Mouse (Mus musculus): ENCODE measurements around the gene Gp1ba.
A peak's percentile ranks its signal among the peaks of the same experiment; 100 is the strongest.

DNA sequence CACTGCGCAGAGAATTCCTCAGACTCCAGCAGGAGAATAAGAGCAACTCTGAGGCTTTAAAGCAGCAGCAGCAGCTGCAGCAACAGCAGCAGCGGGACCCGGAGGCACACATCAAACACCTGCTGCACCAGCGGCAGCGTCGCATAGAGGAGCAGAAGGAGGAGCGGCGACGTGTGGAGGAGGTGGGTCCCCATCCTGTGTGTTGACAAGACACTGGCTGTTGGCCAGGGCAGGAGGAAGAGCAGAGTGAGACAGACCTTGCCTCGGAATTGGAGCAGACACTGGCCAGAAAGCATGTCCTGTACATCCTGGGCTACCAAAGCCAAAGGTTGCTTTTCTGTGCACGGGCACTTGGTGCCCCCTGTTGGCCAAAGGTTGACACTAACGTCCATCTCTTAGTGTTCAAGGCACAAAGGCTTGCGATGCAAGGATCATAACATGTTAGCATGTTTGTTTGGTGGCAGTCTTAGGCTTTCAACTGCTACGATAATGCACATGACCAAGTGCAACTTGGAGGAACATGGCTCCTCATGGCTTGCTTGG, 33.8 kb upstream of the Gp1ba start:
- TF ChIP-seq CTCF (IDR thresholded peaks at IDR 0.05; ENCODE audit: low read depth, low read length), result peak; percentile 87
- TF ChIP-seq GATA2 (IDR thresholded peaks at IDR 0.05; ENCODE audit: borderline replicate concordance, low read depth, low read length), result no peak
- no peak for TF ChIP-seq GATA1 (IDR thresholded peaks at IDR 0.05; ENCODE audit: borderline replicate concordance, low read length)
- TF ChIP-seq POLR2AphosphoS5 (IDR thresholded peaks at IDR 0.05; ENCODE audit: insufficient replicate concordance, low read depth, low read length), result no peak
- TF ChIP-seq TAL1 (conservative IDR thresholded peaks at IDR 0.05; ENCODE audit: low read depth, low read length), result no peak

Data from G1E (cell line).